Mouse (Mus musculus) cerebellum, adult 2 months (tissue): ENCODE data around the gene Hdac7.

Experiments used
- CTCF ChIP-seq: fragments of 200-500 bp; IDR thresholded peaks from 2 replicates; pipeline ENCODE4 v1.5.1; 2011; ENCODE audit warnings: low read depth, mild to moderate bottlenecking, control low read depth, low read length, moderate library complexity, borderline replicate concordance; ENCODE audit not compliant: insufficient read depth
- POLR2A ChIP-seq: fragments of 200-500 bp; IDR thresholded peaks from 2 replicates; pipeline ENCODE4 v1.6.1; 2011; ENCODE audit warnings: low read length, control low read depth, borderline replicate concordance; ENCODE audit not compliant: insufficient read depth

- TF ChIP-seq POLR2A (no peak), CTCF (no peak)
These were observed 7.4 kb downstream of the Hdac7 start for GRCm38 (mm10) chr15:97836894-97837247.
